In genomic region chr16:95273101-95273500, GRCm38 (mm10) we compare ENCODE assay signal across 25 mouse cellular contexts. TPM values are rescaled to one million over a fixed set of nuclear protein-coding genes. Genes with fewer than 3 reads are reported as not detected.
DNase-seq lines count a peak whose midpoint lies in the region; ATAC-seq and TF ChIP-seq lines count a peak whose summit lies in the region.
"Had no signal": no experiment of that assay in that cellular context is flagged by ENCODE, and none has a peak within 500 bp of the region (broad histone marks: within the 10 kb centered on the region; RNA-seq: fewer than 3 reads in every experiment).

No protein-coding gene starts in this region.

- no peak for TF ChIP-seq POLR2A in kidney, adult 2 months (IDR thresholded peaks at IDR 0.05; ENCODE audit: low read depth, low read length)

- H3K4me1 ChIP-seq in kidney, adult 2 months (ENCODE audit: control insufficient read depth, insufficient read depth, low read length) = peaks cover 29% of the 10 kb centered on the region
- H3K4me1 ChIP-seq in midbrain, embryonic 10.5 days = no peaks in the 10 kb centered on the region
- H3K4me1 ChIP-seq in embryonic facial prominence, embryonic 10.5 days = peaks cover 12% of the 10 kb centered on the region
- H3K4me1 ChIP-seq: embryonic facial prominence, embryonic 13.5 days; forebrain, embryonic 15.5 days; intestine, embryonic 15.5 days had no signal

- 0 out of 2 replicates have a peak overlapping the region, but pooled peaks have one; percentile 45 for H3K27ac ChIP-seq in kidney, adult 2 months (ENCODE audit: insufficient read depth, low read depth, low read length)
- H3K27ac ChIP-seq in midbrain, embryonic 10.5 days (replicated peaks) = no peak overlapping the region
- H3K27ac ChIP-seq in embryonic facial prominence, embryonic 10.5 days (replicated peaks) = no peak overlapping the region
- H3K27ac ChIP-seq: embryonic facial prominence, embryonic 13.5 days; forebrain, embryonic 10.5 days; forebrain, embryonic 15.5 days; hindbrain, embryonic 14.5 days; hindbrain, postnatal 0 days; intestine, embryonic 15.5 days had no signal

- DNase-seq in kidney, adult 2 months = no peak
- no peak for DNase-seq in kidney, postnatal 14 days
- DNase-seq in NIH3T3 (ENCODE audit: low read depth) = peak; percentile 27
- no peak for DNase-seq in midbrain, embryonic 10.5 days (ENCODE audit: low spot score)
- no peak for DNase-seq in embryonic facial prominence, embryonic 10.5 days (ENCODE audit: low spot score)
- DNase-seq: adrenal gland, postnatal 10 days; adrenal gland, postnatal 36 days; cerebellum, adult 18-20 months; cerebellum, adult 9-10 months; cerebellum, postnatal 14 days; gastrocnemius, postnatal 25 days; heart, postnatal 14 days; heart, postnatal 4 days; kidney, adult 11 months had no signal

- H3K27me3 ChIP-seq in kidney, adult 2 months (replicated peaks; ENCODE audit: control insufficient read depth, insufficient read depth, low read length) = no peaks in the 10 kb centered on the region
- H3K27me3 ChIP-seq in midbrain, embryonic 10.5 days (ENCODE audit: low read depth, poor library complexity, severe bottlenecking) = no peaks in the 10 kb centered on the region
- H3K27me3 ChIP-seq in embryonic facial prominence, embryonic 10.5 days (replicated peaks; ENCODE audit: low read depth, poor library complexity, severe bottlenecking) = peaks cover 6% of the 10 kb centered on the region; the same call in 1 of the 2 replicates
- H3K27me3 ChIP-seq: embryonic facial prominence, embryonic 13.5 days; forebrain, embryonic 15.5 days; intestine, embryonic 15.5 days had no signal

- no peaks in the 10 kb centered on the region for H3K36me3 ChIP-seq in kidney, adult 2 months (ENCODE audit: control insufficient read depth, insufficient read depth, low read length)
- H3K36me3 ChIP-seq in midbrain, embryonic 10.5 days = no peaks in the 10 kb centered on the region
- no peaks in the 10 kb centered on the region for H3K36me3 ChIP-seq in embryonic facial prominence, embryonic 10.5 days (replicated peaks)
- H3K36me3 ChIP-seq: embryonic facial prominence, embryonic 13.5 days; forebrain, embryonic 10.5 days; forebrain, embryonic 15.5 days; intestine, embryonic 15.5 days had no signal

- no peak overlapping the region for H3K4me3 ChIP-seq in kidney, adult 2 months (ENCODE audit: insufficient read depth, low read depth, low read length)
- no peak overlapping the region for H3K4me3 ChIP-seq in midbrain, embryonic 10.5 days
- no peak overlapping the region for H3K4me3 ChIP-seq in embryonic facial prominence, embryonic 10.5 days
- H3K4me3 ChIP-seq: embryonic facial prominence, embryonic 13.5 days; forebrain, embryonic 10.5 days; forebrain, embryonic 15.5 days; intestine, embryonic 15.5 days had no signal

- no peak for TF ChIP-seq CTCF in kidney, adult 2 months (conservative IDR thresholded peaks at IDR 0.05; ENCODE audit: insufficient read depth, insufficient read length, low read depth, low read length)

- peak; percentile 40 for ATAC-seq in CD4-positive, CD25-positive, alpha-beta regulatory T cell, adult 4 months
- peak; percentile 41 for ATAC-seq in inflammation-experienced regulatory T-cells, adult 6 months
- no peak for ATAC-seq in erythroblast, adult 5-6 weeks (replicated peaks; ENCODE audit: low FRiP score, poor library complexity, severe bottlenecking)
- ATAC-seq: forebrain, embryonic 15.5 days; hindbrain, postnatal 0 days; intestine, embryonic 15.5 days had no signal

- 61% methylated on average over 2 of the region's 2 CpGs for WGBS in kidney, adult 2 months
- 82% methylated on average over 2 of the region's 2 CpGs for WGBS in midbrain, embryonic 10.5 days
- WGBS in embryonic facial prominence, embryonic 10.5 days = 86% methylated on average over 2 of the region's 2 CpGs

- no peaks in the 10 kb centered on the region; the same call in 1 of the 2 replicates for H3K9me3 ChIP-seq in midbrain, embryonic 10.5 days (replicated peaks)
- H3K9me3 ChIP-seq in embryonic facial prominence, embryonic 10.5 days = no peaks in the 10 kb centered on the region
- H3K9me3 ChIP-seq: embryonic facial prominence, embryonic 13.5 days; forebrain, embryonic 10.5 days; forebrain, embryonic 15.5 days; intestine, embryonic 15.5 days had no signal

RNA-seq across cellular contexts. Expression of gene Kcnj15, which starts 15.7 kb away (rescaled TPM):
- 311 and 327 TPM in 2 replicates for polyA plus RNA-seq in kidney, adult 2 months (2012; rRNA removed)
- polyA plus RNA-seq in CD4-positive, CD25-positive, alpha-beta regulatory T cell, adult 4 months (2017; shearing (Covaris generic)) = 1 to 10 TPM; 1.3 to 1.6 TPM
- polyA plus RNA-seq in inflammation-experienced regulatory T-cells, adult 6 months (2017; shearing (Covaris generic)) = under 1 TPM; 0.19 to 0.86 (median 0.36) TPM
- 0.17 and 0.20 TPM in 2 replicates for polyA plus RNA-seq in midbrain, embryonic 10.5 days (2016; fragmentation: Nextera tagmentation; extraction: Ambion mirVana)
- total RNA-seq in erythroblast, adult 5-6 weeks (2015; ENCODE audit: low replicate concordance) = not detected in 2 replicates
- not detected in 2 replicates for total RNA-seq in erythroblast, adult 5-6 weeks (2017; ENCODE audit: low replicate concordance)
- polyA plus RNA-seq in embryonic facial prominence, embryonic 10.5 days (2016; fragmentation: Nextera tagmentation; extraction: Ambion mirVana) = 0.33 and 0.45 TPM in 2 replicates
- total RNA-seq: common myeloid progenitor, adult 5-6 weeks; MEL had no signal

Comparison
In these comparisons a context has a peak if more than half of its experiments do, and no peak if none do; other contexts are left out.
1. RNA of gene Kcnj15, which starts 15.7 kb away (polyA plus RNA-seq): 311 to 327 TPM in kidney, adult 2 months; 1.3 to 1.6 TPM in CD4-positive, CD25-positive, alpha-beta regulatory T cell, adult 4 months, 0.33 to 0.45 TPM in embryonic facial prominence, embryonic 10.5 days, 0.19 to 0.86 TPM in inflammation-experienced regulatory T-cells, adult 6 months and 0.17 to 0.20 TPM in midbrain, embryonic 10.5 days; every median in the first group is over 100 times any median in the second.